ENCODE assay signal across 8 mouse cellular contexts in the genomic region with DNA sequence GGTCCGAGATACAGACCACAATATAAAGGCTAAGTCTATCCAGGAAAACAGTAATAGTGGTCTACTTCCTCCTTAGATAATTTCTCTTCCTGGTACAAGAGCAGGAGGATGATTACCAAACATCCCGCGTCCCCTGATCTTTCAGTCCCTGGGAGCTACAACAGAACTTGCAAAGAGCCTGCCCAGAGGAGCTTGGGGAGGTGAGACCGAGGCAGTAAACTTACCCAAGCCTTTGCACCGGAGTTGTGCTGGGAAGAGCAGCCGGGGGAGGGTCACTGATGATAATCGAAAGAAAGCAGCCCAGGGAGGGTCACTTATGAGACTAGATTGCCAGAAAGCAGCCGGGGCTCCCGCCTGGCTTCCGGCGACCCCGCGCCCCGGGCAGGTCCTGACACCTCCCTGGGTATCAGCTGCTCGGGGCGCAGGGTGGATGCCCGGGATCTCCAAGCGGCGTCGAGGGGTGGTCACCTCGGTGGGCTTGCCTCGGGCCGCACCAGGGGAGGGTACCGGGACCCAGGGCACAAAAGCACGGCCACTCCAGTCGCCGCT. TPM values are rescaled to one million over a fixed set of nuclear protein-coding genes. Genes with fewer than 3 reads are reported as not detected.
A peak's percentile ranks its signal among the peaks of the same experiment; 100 is the strongest.
DNase-seq lines count a peak whose midpoint lies in the region; ATAC-seq and TF ChIP-seq lines count a peak whose summit lies in the region.

No protein-coding gene starts in this region.

- no peak for TF ChIP-seq POLR2A in spleen, adult 2 months (IDR thresholded peaks at IDR 0.05; ENCODE audit: low read depth, low read length)

- peak overlapping the region; percentile 66 for H3K4me2 ChIP-seq in embryonic facial prominence, embryonic 11.5 days (ENCODE audit: low read depth, low read length)
- H3K4me2 ChIP-seq in hindbrain, postnatal 0 days (ENCODE audit: low read depth, low read length), result peak overlapping the region; percentile 85

- H3K9ac ChIP-seq in embryonic facial prominence, embryonic 11.5 days (replicated peaks; ENCODE audit: low read length), result peak overlapping the region; percentile 89
- H3K9ac ChIP-seq in hindbrain, postnatal 0 days (replicated peaks; ENCODE audit: low read length), result peak overlapping the region; percentile 85

- no peak for TF ChIP-seq CTCF in spleen, adult 2 months (IDR thresholded peaks at IDR 0.05; ENCODE audit: extremely low read depth, insufficient read depth, insufficient read length, insufficient replicate concordance)
- TF ChIP-seq CTCF in hindbrain, postnatal 0 days (IDR thresholded peaks at IDR 0.05; ENCODE audit: low read depth), result no peak

- peaks cover 3% of the 10 kb centered on the region for H3K36me3 ChIP-seq in spleen, adult 2 months (ENCODE audit: control insufficient read depth, insufficient read depth, low read length)
- H3K36me3 ChIP-seq in embryonic facial prominence, embryonic 11.5 days (replicated peaks; ENCODE audit: control insufficient read depth, insufficient read depth, low read depth, low read length), result no peaks in the 10 kb centered on the region
- H3K36me3 ChIP-seq in hindbrain, postnatal 0 days (ENCODE audit: insufficient read depth, low read length), result peaks cover 9% of the 10 kb centered on the region; the same call in 1 of the 2 replicates

- peak; percentile 49 for ATAC-seq in embryonic facial prominence, embryonic 11.5 days (replicated peaks; ENCODE audit: insufficient number of reproducible peaks, low FRiP score, low TSS enrichment, low read depth)
- peak; percentile 16; the same call in 1 of the 2 replicates for ATAC-seq in hindbrain, postnatal 0 days
- ATAC-seq in megakaryocyte, adult 5-6 weeks (ENCODE audit: poor library complexity, severe bottlenecking), result peak; percentile 30

- H3K27me3 ChIP-seq in spleen, adult 2 months (ENCODE audit: control insufficient read depth, insufficient read depth, low read length), result no peaks in the 10 kb centered on the region
- no peaks in the 10 kb centered on the region for H3K27me3 ChIP-seq in embryonic facial prominence, embryonic 11.5 days (ENCODE audit: control insufficient read depth, insufficient read depth, low read length)
- no peaks in the 10 kb centered on the region for H3K27me3 ChIP-seq in hindbrain, postnatal 0 days (ENCODE audit: insufficient read depth, low read length)

- WGBS in spleen, adult 2 months, result under 1% methylated on average over 27 of the region's 27 CpGs
- under 1% methylated on average over 27 of the region's 27 CpGs for WGBS in embryonic facial prominence, embryonic 11.5 days
- 1% methylated on average over 24 of the region's 27 CpGs for WGBS in hindbrain, postnatal 0 days

- peak overlapping the region; percentile 98 for H3K4me3 ChIP-seq in spleen, adult 2 months (ENCODE audit: extremely low read depth, insufficient read depth, insufficient read length)
- H3K4me3 ChIP-seq in embryonic facial prominence, embryonic 11.5 days (ENCODE audit: low read depth, low read length), result peak overlapping the region; percentile 86
- H3K4me3 ChIP-seq in hindbrain, postnatal 0 days (ENCODE audit: low read length), result peak overlapping the region; percentile 95

- no peak for DNase-seq in spleen, adult 2 months (ENCODE audit: low read depth in 1 of 2, low spot score in 2 of 2)
- no peak for DNase-seq in spleen, postnatal 4 days (ENCODE audit: low spot score in 2 of 2)
- DNase-seq in embryonic facial prominence, embryonic 11.5 days (ENCODE audit: low spot score), result peak; percentile 32
- DNase-seq in hindbrain, postnatal 0 days (ENCODE audit: low spot score), result no peak
- no peak for DNase-seq in right cerebral cortex, postnatal 25 days
- no peak for DNase-seq in gastrocnemius, postnatal 36 days
- no peak for DNase-seq in urinary bladder, adult 2 months (ENCODE audit: low spot score)

- intact Hi-C loops in gastrocnemius, postnatal 36 days (cut with DNase I), result loop anchor here (2.0 kb wide), 1 partner anchor 41 kb away; no protein-coding TSS in a partner anchor

- H3K27ac ChIP-seq in spleen, adult 2 months (ENCODE audit: insufficient read depth, low read length), result peak overlapping the region; percentile 81
- H3K27ac ChIP-seq in embryonic facial prominence, embryonic 11.5 days (replicated peaks; ENCODE audit: low read depth, low read length), result peak overlapping the region; percentile 84
- H3K27ac ChIP-seq in hindbrain, postnatal 0 days, result peak overlapping the region; percentile 85

- no peaks in the 10 kb centered on the region for H3K9me3 ChIP-seq in embryonic facial prominence, embryonic 11.5 days (replicated peaks; ENCODE audit: control insufficient read depth, low read length)
- H3K9me3 ChIP-seq in hindbrain, postnatal 0 days (ENCODE audit: low read length), result no peaks in the 10 kb centered on the region

- H3K4me1 ChIP-seq in spleen, adult 2 months (ENCODE audit: control insufficient read depth, insufficient read depth, insufficient read length), result no peaks in the 10 kb centered on the region
- no peaks in the 10 kb centered on the region for H3K4me1 ChIP-seq in embryonic facial prominence, embryonic 11.5 days (ENCODE audit: control insufficient read depth, insufficient read depth, low read length)
- no peaks in the 10 kb centered on the region for H3K4me1 ChIP-seq in hindbrain, postnatal 0 days (ENCODE audit: insufficient read depth, low read length)

RNA-seq across cellular contexts. Expression of a gene that starts 0.5 kb away (rescaled TPM):
- 6.5 and 7.0 TPM in 2 replicates for polyA plus RNA-seq in spleen, adult 2 months (2012; rRNA removed)
- polyA plus RNA-seq in embryonic facial prominence, embryonic 11.5 days (2014; fragmentation: Nextera tagmentation; extraction: Ambion mirVana), result 26.2 and 32.1 TPM in 2 replicates
- total RNA-seq in hindbrain, postnatal 0 days (2014; rRNA removed), result 32.1 and 38.9 TPM in 2 replicates
- polyA plus RNA-seq in hindbrain, postnatal 0 days (2015; fragmentation: Nextera tagmentation; extraction: Ambion mirVana), result 11.0 and 13.8 TPM in 2 replicates
- 139 and 147 TPM in 2 replicates for total RNA-seq in megakaryocyte, adult 5-6 weeks (2015)
- 70.8 and 73.6 TPM in 2 replicates for total RNA-seq in megakaryocyte, adult 5-6 weeks (2017)
- total RNA-seq in gastrocnemius, postnatal 36 days (2021), result 1 to 10 TPM; 1.7 to 2.6 TPM
- 9.2 and 10.3 TPM in 2 replicates for polyA plus RNA-seq in urinary bladder, adult 2 months (2012; rRNA removed)

RNA-seq across cellular contexts. Expression of a gene that starts 0.7 kb away (rescaled TPM):
- 0.55 and 1.2 TPM in 2 replicates for polyA plus RNA-seq in spleen, adult 2 months (2012; rRNA removed)
- polyA plus RNA-seq in embryonic facial prominence, embryonic 11.5 days (2014; fragmentation: Nextera tagmentation; extraction: Ambion mirVana), result 29.4 and 31.1 TPM in 2 replicates
- 10.5 and 11.3 TPM in 2 replicates for total RNA-seq in hindbrain, postnatal 0 days (2014; rRNA removed)
- 16.6 and 21.5 TPM in 2 replicates for polyA plus RNA-seq in hindbrain, postnatal 0 days (2015; fragmentation: Nextera tagmentation; extraction: Ambion mirVana)
- 8.1 and 15.4 TPM in 2 replicates for total RNA-seq in megakaryocyte, adult 5-6 weeks (2015)
- 15.0 and 26.5 TPM in 2 replicates for total RNA-seq in megakaryocyte, adult 5-6 weeks (2017)
- total RNA-seq in gastrocnemius, postnatal 36 days (2021), result 10 to 100 TPM in 1 of 2 experiments, 1 to 10 TPM in 1; 8.4 to 12.1 TPM
- 42.1 and 42.5 TPM in 2 replicates for polyA plus RNA-seq in urinary bladder, adult 2 months (2012; rRNA removed)

RNA-seq across cellular contexts. Expression of a gene that starts 41.8 kb away (rescaled TPM):
- polyA plus RNA-seq in spleen, adult 2 months (2012; rRNA removed), result 173 and 245 TPM in 2 replicates
- 421 and 443 TPM in 2 replicates for polyA plus RNA-seq in embryonic facial prominence, embryonic 11.5 days (2014; fragmentation: Nextera tagmentation; extraction: Ambion mirVana)
- total RNA-seq in hindbrain, postnatal 0 days (2014; rRNA removed), result 445 and 451 TPM in 2 replicates
- 718 and 736 TPM in 2 replicates for polyA plus RNA-seq in hindbrain, postnatal 0 days (2015; fragmentation: Nextera tagmentation; extraction: Ambion mirVana)
- 402 and 461 TPM in 2 replicates for total RNA-seq in megakaryocyte, adult 5-6 weeks (2015)
- 143 and 163 TPM in 2 replicates for total RNA-seq in megakaryocyte, adult 5-6 weeks (2017)
- total RNA-seq in gastrocnemius, postnatal 36 days (2021), result 1,000 to 10,000 TPM; 1,123 to 1,124 TPM
- polyA plus RNA-seq in urinary bladder, adult 2 months (2012; rRNA removed), result 529 and 576 TPM in 2 replicates
